Mouse (Mus musculus) ES-E14 (cell line): ENCODE measurements at regions not wholly inside any gene's neighbourhood (a gene's known extent, or its start where the extent isn't known, plus 50 kb on each side); places are given as distances from the start of the nearest gene placed in this dataset.

Experiments used
- DNase-seq: peaks from one replicate; pipeline ENCODE4 v3.0.0-alpha.2; 2013; ENCODE audit warnings: low read depth, low spot score
- H3K27ac ChIP-seq: 2 replicates; pipeline ENCODE4 v1.5.1; 2012; ENCODE audit warnings: low read depth, mild to moderate bottlenecking, low read length, moderate library complexity, mixed read lengths; ENCODE audit not compliant: poor library complexity, insufficient read depth, severe bottlenecking
- H3K36me3 ChIP-seq: 2 replicates; pipeline ENCODE4 v1.6.1; 2012; ENCODE audit warnings: mild to moderate bottlenecking, low read length, moderate library complexity, mixed read lengths; ENCODE audit not compliant: control insufficient read depth, poor library complexity, insufficient read depth, severe bottlenecking
- H3K4me1 ChIP-seq, 2 experiments: fragments of 150-350 bp in 1 of 2; sonication (generic) in 1 of 2; 2 replicates each; pipeline ENCODE4 v1.6.1; 2012; ENCODE audit warnings: low read length in 2 of 2, mild to moderate bottlenecking in 1 of 2, mixed read lengths in 1 of 2; ENCODE audit not compliant: control insufficient read depth in 2 of 2, insufficient read depth in 2 of 2, poor library complexity in 1 of 2
- H3K4me3 ChIP-seq, 2 experiments: fragments of 150-350 bp in 1 of 2; sonication (generic) in 1 of 2; 2 replicates each; pipeline ENCODE4 v1.5.1; 2012; ENCODE audit warnings: low read length in 2 of 2, low read depth in 1 of 2, mild to moderate bottlenecking in 1 of 2, mixed read lengths in 1 of 2; ENCODE audit not compliant: insufficient read depth in 1 of 2, poor library complexity in 1 of 2, severe bottlenecking in 1 of 2
- H3K9ac ChIP-seq: 2 replicates; pipeline ENCODE4 v1.6.1; 2012; ENCODE audit warnings: low read depth, mild to moderate bottlenecking, low read length, mixed read lengths; ENCODE audit not compliant: poor library complexity, insufficient read depth, severe bottlenecking
- H3K9me3 ChIP-seq: fragments of 150-350 bp; sonication (generic); 2 replicates; pipeline ENCODE4 v1.6.1; 2012; ENCODE audit warnings: low read depth, mild to moderate bottlenecking, low read length; ENCODE audit not compliant: control insufficient read depth, insufficient read depth
- CHD2 ChIP-seq: IDR thresholded peaks from 2 replicates; pipeline ENCODE4 v1.6.1; 2014; ENCODE audit warnings: mild to moderate bottlenecking, low read depth, low read length, inconsistent platforms
- HCFC1 ChIP-seq: IDR thresholded peaks from 2 replicates; pipeline ENCODE4 v1.6.1; 2012; ENCODE audit warnings: low read length, inconsistent platforms, borderline replicate concordance; ENCODE audit not compliant: insufficient read depth
- MAFK ChIP-seq: IDR thresholded peaks from 2 replicates; pipeline ENCODE4 v1.6.1; 2014; ENCODE audit warnings: mild to moderate bottlenecking, low read depth, low read length, inconsistent platforms; ENCODE audit not compliant: insufficient read depth
- ZC3H11A ChIP-seq: IDR thresholded peaks from 2 replicates; pipeline ENCODE4 v1.6.1; 2012; ENCODE audit warnings: low read depth, mild to moderate bottlenecking, inconsistent platforms, low read length, borderline replicate concordance
- ZNF384 ChIP-seq: IDR thresholded peaks from 2 replicates; pipeline ENCODE4 v1.6.1; 2012; ENCODE audit warnings: low read depth, low read length, inconsistent platforms
- in situ Hi-C, 2 experiments: fragments of 600-800 bp; cut with MboI; formaldehyde crosslinking; loops; one replicate each; pipeline ENCODE4 v1.15.1; 2025; ENCODE audit warnings: low sequenced_read_pairs in 2 of 2, inconsistent platforms in 1 of 2; ENCODE audit not compliant: unreplicated experiment in 2 of 2

GRCm38 (mm10) chr14:101294693-101295092 is 94.6 kb upstream of the Prr30 start:
- peak; percentile 33 for DNase-seq
- H3K4me3 ChIP-seq: no peak overlapping the region
- no peaks in the 10 kb centered on the region for H3K9me3 ChIP-seq
- no peak for TF ChIP-seq CHD2
- TF ChIP-seq MAFK: no peak
- TF ChIP-seq ZNF384: no peak
- no peak for TF ChIP-seq HCFC1
- no peak for TF ChIP-seq ZC3H11A
- no peak overlapping the region for H3K27ac ChIP-seq
- no peaks in the 10 kb centered on the region for H3K36me3 ChIP-seq
- no peak overlapping the region for H3K9ac ChIP-seq
- H3K4me1 ChIP-seq: no peaks in the 10 kb centered on the region
- in situ Hi-C loops: no loop called here

- H3K36me3 ChIP-seq: no peaks in the 10 kb centered on the region
- no peaks in the 10 kb centered on the region for H3K9me3 ChIP-seq
- no peak overlapping the region for H3K27ac ChIP-seq
- no peak for DNase-seq
- H3K9ac ChIP-seq: no peak overlapping the region
- H3K4me1 ChIP-seq: no peaks in the 10 kb centered on the region
- TF ChIP-seq ZNF384 (no peak), ZC3H11A (no peak), MAFK (no peak), CHD2 (no peak)
- H3K4me3 ChIP-seq: no peak overlapping the region
- in situ Hi-C loops: no loop called here
Measured at GRCm38 (mm10) chr14:101287755-101288154, 87.6 kb upstream of the Prr30 start.

GRCm38 (mm10) chr14:101269048-101269789 is 69.1 kb upstream of the Prr30 start:
- no peaks in the 10 kb centered on the region for H3K9me3 ChIP-seq
- H3K36me3 ChIP-seq: no peaks in the 10 kb centered on the region
- no peak overlapping the region for H3K9ac ChIP-seq
- TF ChIP-seq ZNF384 (no peak), ZC3H11A (no peak), CHD2 (no peak), MAFK (no peak), HCFC1 (no peak)
- H3K4me1 ChIP-seq: no peaks in the 10 kb centered on the region
- no peak overlapping the region for H3K4me3 ChIP-seq
- in situ Hi-C loops: no loop called here
- DNase-seq: no peak
- H3K27ac ChIP-seq: no peak overlapping the region

GRCm38 (mm10) chr14:101267536-101267935 is 67.4 kb upstream of the Prr30 start:
- Histone ChIP-seq H3K4me1 (no peaks in the 10 kb centered on the region), H3K36me3 (no peaks in the 10 kb centered on the region), H3K27ac (no peak overlapping the region)

More at GRCm38 (mm10) chr14:101267536-101267935, 67.4 kb upstream of the Prr30 start:
- H3K9ac ChIP-seq: no peak overlapping the region
- in situ Hi-C loops: no loop called here
- DNase-seq: no peak
- no peaks in the 10 kb centered on the region for H3K9me3 ChIP-seq
- no peak for TF ChIP-seq HCFC1
- TF ChIP-seq CHD2: no peak
- TF ChIP-seq ZC3H11A: no peak
- TF ChIP-seq ZNF384: no peak
- no peak for TF ChIP-seq MAFK
- no peak overlapping the region for H3K4me3 ChIP-seq
